Mouse (Mus musculus) hindbrain, embryonic 15.5 days (tissue): ENCODE results near the gene Mvb12a. TPM values are rescaled to one million over a fixed set of nuclear protein-coding genes. Genes with fewer than 3 reads are reported as not detected.
"Not testable (repeated sequence)": the region's sequence is repeated elsewhere in the genome, so short reads cannot be mapped to it uniquely, and the experiment has no call there.

Source experiments
- ATAC-seq: fragments of 200-750 bp; cut with Nextera tagmentation; 2 replicates; pipeline ENCODE4 v1.8.0; 2017; ENCODE audit warnings: low read depth, moderate number of reproducible peaks, moderate TSS enrichment; ENCODE audit not compliant: low FRiP score
- H3K27ac ChIP-seq: fragments of 300-500 bp; sonication (generic); replicated peaks from 2 replicates; pipeline ENCODE4 v1.5.1; 2015; ENCODE audit warnings: mild to moderate bottlenecking, inconsistent platforms
- H3K27me3 ChIP-seq: fragments of 300-500 bp; sonication (generic); 2 replicates; pipeline ENCODE4 v1.6.1; 2015; ENCODE audit warnings: control low read depth, inconsistent platforms
- H3K36me3 ChIP-seq: fragments of 300-500 bp; sonication (generic); 2 replicates; pipeline ENCODE4 v1.6.1; 2015; ENCODE audit warnings: control low read depth, inconsistent platforms
- H3K4me1 ChIP-seq: fragments of 300-500 bp; sonication (generic); replicated peaks from 2 replicates; pipeline ENCODE4 v1.6.1; 2015; ENCODE audit warnings: control low read depth, inconsistent platforms
- H3K4me2 ChIP-seq: fragments of 300-500 bp; sonication (generic); 2 replicates; pipeline ENCODE4 v1.6.1; 2015; ENCODE audit warnings: moderate library complexity, mild to moderate bottlenecking, inconsistent platforms
- H3K4me3 ChIP-seq: fragments of 300-500 bp; sonication (generic); 2 replicates; pipeline ENCODE4 v1.5.1; 2015; ENCODE audit warnings: mild to moderate bottlenecking, inconsistent platforms
- H3K9ac ChIP-seq: fragments of 300-500 bp; sonication (generic); 2 replicates; pipeline ENCODE4 v1.6.1; 2015; ENCODE audit warnings: inconsistent platforms
- H3K9me3 ChIP-seq: fragments of 300-500 bp; sonication (generic); 2 replicates; pipeline ENCODE4 v1.6.1; 2016; ENCODE audit warnings: control low read depth, inconsistent platforms
- WGBS: fragments of 180-500 bp; shearing (Covaris S2); methylation state at CpG from one replicate; pipeline ENCODE4 v1.1.7; 2015; 5-methylcytosine and 5-hydroxymethylcytosine counted together
- polyA plus RNA-seq: library from polyadenylated mRNA; unstranded; fragments of >200 nt; fragmentation: Nextera tagmentation; extraction: Ambion mirVana; gene quantifications from 2 replicates; pipeline ENCODE4 v1.2.1, GENCODE M21; 2015

The Mvb12a gene
- polyA plus RNA-seq, 1 experiment from 2014 or later = 60.3 TPM

GRCm38 (mm10) chr8:71509316-71509715, 33.4 kb upstream of the Mvb12a start:
- Histone ChIP-seq H3K9me3 (no peaks in the 10 kb centered on the region), H3K27ac (no peak overlapping the region), H3K9ac (no peak overlapping the region), H3K36me3 (no peaks in the 10 kb centered on the region), H3K4me2 (no peak overlapping the region), H3K4me3 (no peak overlapping the region), H3K27me3 (peaks cover 54% of the 10 kb centered on the region), H3K4me1 (peaks cover 12% of the 10 kb centered on the region)
- no peak for ATAC-seq
- WGBS = 62% methylated on average over 2 of the region's 2 CpGs

GRCm38 (mm10) chr8:71511644-71512043, 31.1 kb upstream of the Mvb12a start, which contains the start of gene Plvap:
Gene Plvap (minus strand): TSS chr8:71511752.
- H3K9ac ChIP-seq = no peak within 1 kb of the TSS
- no peak within 1 kb of the TSS for H3K4me3 ChIP-seq
- WGBS = 76% methylated on average over 14 of the region's 14 CpGs
- no peaks in the 10 kb centered on the region for H3K9me3 ChIP-seq
- H3K27me3 ChIP-seq = peaks cover 45% of the 10 kb centered on the region
- H3K4me1 ChIP-seq = peaks cover 12% of the 10 kb centered on the region
- ATAC-seq = no peak
- no peak within 1 kb of the TSS for H3K27ac ChIP-seq
- no peak within 1 kb of the TSS for H3K4me2 ChIP-seq
- H3K36me3 ChIP-seq = no peaks in the 10 kb centered on the region

- Histone ChIP-seq H3K9ac (no peak overlapping the region), H3K4me3 (no peak overlapping the region), H3K4me1 (0 out of 2 replicates have a peak, but pooled peaks cover 3% of the 10 kb centered on the region), H3K27me3 (peaks cover 29% of the 10 kb centered on the region), H3K9me3 (no peaks in the 10 kb centered on the region), H3K27ac (no peak overlapping the region), H3K4me2 (no peak overlapping the region), H3K36me3 (no peaks in the 10 kb centered on the region)
- 77% methylated on average over 15 of the region's 15 CpGs for WGBS
- ATAC-seq = no peak
Measured at GRCm38 (mm10) chr8:71513018-71513754, 29.5 kb upstream of the Mvb12a start.

GRCm38 (mm10) chr8:71515043-71515442, 27.7 kb upstream of the Mvb12a start:
- no peaks in the 10 kb centered on the region for H3K9me3 ChIP-seq
- H3K27me3 ChIP-seq = peaks cover 13% of the 10 kb centered on the region
- H3K36me3 ChIP-seq = no peaks in the 10 kb centered on the region
- no peak overlapping the region for H3K4me2 ChIP-seq
- no peak overlapping the region for H3K4me3 ChIP-seq
- H3K4me1 ChIP-seq = 0 out of 2 replicates have a peak, but pooled peaks cover 3% of the 10 kb centered on the region
- H3K9ac ChIP-seq = no peak overlapping the region
- H3K27ac ChIP-seq = no peak overlapping the region
- ATAC-seq = no peak
- WGBS = 73% methylated on average over 5 of the region's 5 CpGs

GRCm38 (mm10) chr8:71516786-71517185, 25.9 kb upstream of the Mvb12a start:
- WGBS = 7% methylated on average over 6 of the region's 6 CpGs
- Histone ChIP-seq H3K9me3 (no peaks in the 10 kb centered on the region), H3K4me2 (no peak overlapping the region), H3K4me1 (0 out of 2 replicates have a peak, but pooled peaks cover 3% of the 10 kb centered on the region), H3K27ac (no peak overlapping the region), H3K4me3 (no peak overlapping the region), H3K27me3 (no peaks in the 10 kb centered on the region), H3K36me3 (no peaks in the 10 kb centered on the region), H3K9ac (no peak overlapping the region)
- no peak for ATAC-seq

GRCm38 (mm10) chr8:71519037-71519825, 23.5 kb upstream of the Mvb12a start:
- H3K4me3 ChIP-seq, ATAC-seq, H3K9me3 ChIP-seq, H3K4me2 ChIP-seq, H3K27ac ChIP-seq, H3K9ac ChIP-seq, H3K36me3 ChIP-seq, H3K4me1 ChIP-seq: not testable (repeated sequence)
- 44% methylated on average over 10 of the region's 10 CpGs for whole genome bisulfite sequencing
- peaks cover 10% of the 10 kb centered on the region for H3K27me3 ChIP-seq

GRCm38 (mm10) chr8:71521634-71522033, 21.1 kb upstream of the Mvb12a start:
- H3K9ac ChIP-seq = no peak overlapping the region
- H3K4me3 ChIP-seq = no peak overlapping the region
- H3K36me3 ChIP-seq = no peaks in the 10 kb centered on the region
- WGBS = 5% methylated on average over 17 of the region's 17 CpGs
- peaks cover 8% of the 10 kb centered on the region for H3K4me1 ChIP-seq
- no peak overlapping the region for H3K27ac ChIP-seq
- H3K4me2 ChIP-seq = no peak overlapping the region; the same call in 1 of the 2 replicates
- peak; percentile 90 for ATAC-seq
- H3K9me3 ChIP-seq = no peaks in the 10 kb centered on the region
- H3K27me3 ChIP-seq = peaks cover 31% of the 10 kb centered on the region

GRCm38 (mm10) chr8:71525226-71526050, 17.3 kb upstream of the Mvb12a start, which contains the start of gene Ccdc194:
Gene Ccdc194 (minus strand): TSS chr8:71525711.
- Histone ChIP-seq H3K4me2 (peak within 1 kb of the TSS; percentile 15; the same call in 1 of the 2 replicates), H3K9ac (0 out of 2 replicates have a peak within 1 kb of the TSS, but pooled peaks have one; percentile 10)
- no peak for ATAC-seq

GRCm38 (mm10) chr8:71526272-71526671, 16.4 kb upstream of the Mvb12a start:
- Histone ChIP-seq H3K4me2 (no peak overlapping the region), H3K36me3 (no peaks in the 10 kb centered on the region), H3K4me1 (peaks cover 6% of the 10 kb centered on the region), H3K27ac (no peak overlapping the region), H3K9me3 (no peaks in the 10 kb centered on the region), H3K4me3 (no peak overlapping the region), H3K9ac (no peak overlapping the region), H3K27me3 (peaks cover 37% of the 10 kb centered on the region)
- WGBS = 7% methylated on average over 6 of the region's 6 CpGs
- ATAC-seq = no peak

More at GRCm38 (mm10) chr8:71525226-71526050, 17.3 kb upstream of the Mvb12a start, which contains the start of gene Ccdc194:
- Histone ChIP-seq H3K4me3 (no peak within 1 kb of the TSS), H3K9me3 (no peaks in the 10 kb centered on the region), H3K27me3 (peaks cover 37% of the 10 kb centered on the region), H3K4me1 (peaks cover 6% of the 10 kb centered on the region), H3K36me3 (no peaks in the 10 kb centered on the region), H3K27ac (no peak within 1 kb of the TSS)
- 8% methylated on average over 45 of the region's 46 CpGs for WGBS

- Histone ChIP-seq H3K4me2 (no peak overlapping the region), H3K9ac (no peak overlapping the region), H3K4me3 (no peak overlapping the region), H3K4me1 (peaks cover 6% of the 10 kb centered on the region), H3K27ac (no peak overlapping the region), H3K27me3 (peaks cover 37% of the 10 kb centered on the region), H3K36me3 (no peaks in the 10 kb centered on the region), H3K9me3 (no peaks in the 10 kb centered on the region)
- WGBS = 43% methylated on average over 3 of the region's 3 CpGs
- no peak for ATAC-seq
Measured at GRCm38 (mm10) chr8:71527162-71527870, 15.4 kb upstream of the Mvb12a start.
